Mouse (Mus musculus) neural tube, embryonic 12.5 days (tissue): Measurements from ENCODE around the gene Fbxo8. TPM values are rescaled to one million over a fixed set of nuclear protein-coding genes. Genes with fewer than 3 reads are reported as not detected.
A peak's percentile ranks its signal among the peaks of the same experiment; 100 is the strongest.

Source experiments
- ATAC-seq: fragments of 200-750 bp; cut with Nextera tagmentation; 2 replicates; pipeline ENCODE4 v1.8.0; 2017; ENCODE audit warnings: low read depth, mild to moderate bottlenecking, moderate TSS enrichment, moderate library complexity; ENCODE audit not compliant: low FRiP score
- H3K27ac ChIP-seq: fragments of 300-500 bp; sonication (generic); 2 replicates; pipeline ENCODE4 v1.5.1; 2016
- H3K27me3 ChIP-seq: fragments of 300-500 bp; sonication (generic); replicated peaks from 2 replicates; pipeline ENCODE4 v1.6.1; 2016; ENCODE audit warnings: mild to moderate bottlenecking
- H3K36me3 ChIP-seq: fragments of 300-500 bp; sonication (generic); 2 replicates; pipeline ENCODE4 v1.6.1; 2016; ENCODE audit warnings: mild to moderate bottlenecking
- H3K4me1 ChIP-seq: fragments of 300-500 bp; sonication (generic); 2 replicates; pipeline ENCODE4 v1.6.1; 2016
- H3K4me2 ChIP-seq: fragments of 300-500 bp; sonication (generic); replicated peaks from 2 replicates; pipeline ENCODE4 v1.6.1; 2016; ENCODE audit warnings: mild to moderate bottlenecking
- H3K4me3 ChIP-seq: fragments of 300-500 bp; sonication (generic); 2 replicates; pipeline ENCODE4 v1.5.1; 2016
- H3K9ac ChIP-seq: fragments of 300-500 bp; sonication (generic); 2 replicates; pipeline ENCODE4 v1.6.1; 2016; ENCODE audit warnings: mild to moderate bottlenecking
- H3K9me3 ChIP-seq: fragments of 300-500 bp; sonication (generic); 2 replicates; pipeline ENCODE4 v1.6.1; 2016; ENCODE audit warnings: mild to moderate bottlenecking
- whole genome bisulfite sequencing: fragments of 180-500 bp; shearing (Covaris S2); methylation state at CpG from one replicate; pipeline ENCODE4 v1.1.7; 2016; 5-methylcytosine and 5-hydroxymethylcytosine counted together
- polyA plus RNA-seq: library from polyadenylated mRNA; unstranded; fragments of >200 nt; fragmentation: Nextera tagmentation; extraction: Ambion mirVana; gene quantifications from 2 replicates; pipeline ENCODE4 v1.2.1, GENCODE M21; 2016

Fbxo8 gene
- polyA plus RNA-seq, 1 experiment from 2014 or later = 42.2 TPM

- H3K27ac ChIP-seq = no peak overlapping the region
- H3K4me2 ChIP-seq = peak overlapping the region; percentile 68
- H3K36me3 ChIP-seq = no peaks in the 10 kb centered on the region
- H3K9me3 ChIP-seq = no peaks in the 10 kb centered on the region
- ATAC-seq = no peak
- 30% methylated on average over 10 of the region's 10 CpGs for WGBS
- H3K4me3 ChIP-seq = peak overlapping the region; percentile 79
- peaks cover 9% of the 10 kb centered on the region for H3K4me1 ChIP-seq
- peak overlapping the region; percentile 73; the same call in 1 of the 2 replicates for H3K9ac ChIP-seq
- no peaks in the 10 kb centered on the region for H3K27me3 ChIP-seq
Observed at GRCm38 (mm10) chr8:56552045-56552444, 1.2 kb downstream of the Fbxo8 start.

GRCm38 (mm10) chr8:56552551-56553103 lies 1.7 kb downstream of the Fbxo8 start:
- no peak overlapping the region for H3K27ac ChIP-seq
- no peak overlapping the region; the same call in 1 of the 2 replicates for H3K4me2 ChIP-seq
- no peak for ATAC-seq
- no peaks in the 10 kb centered on the region for H3K9me3 ChIP-seq
- no peak overlapping the region for H3K9ac ChIP-seq
- no peaks in the 10 kb centered on the region for H3K27me3 ChIP-seq
- H3K4me1 ChIP-seq = peaks cover 9% of the 10 kb centered on the region
- no peaks in the 10 kb centered on the region for H3K36me3 ChIP-seq
- WGBS = 77% methylated on average over 5 of the region's 5 CpGs
- no peak overlapping the region for H3K4me3 ChIP-seq

GRCm38 (mm10) chr8:56564399-56565047 lies 13.6 kb downstream of the Fbxo8 start:
- peaks cover 5% of the 10 kb centered on the region for H3K36me3 ChIP-seq
- no peak overlapping the region for H3K4me3 ChIP-seq
- no peak for ATAC-seq
- H3K4me2 ChIP-seq = no peak overlapping the region
- H3K27me3 ChIP-seq = no peaks in the 10 kb centered on the region
- no peaks in the 10 kb centered on the region for H3K9me3 ChIP-seq
- 88% methylated on average over 4 of the region's 4 CpGs for WGBS
- H3K9ac ChIP-seq = no peak overlapping the region
- no peaks in the 10 kb centered on the region for H3K4me1 ChIP-seq
- H3K27ac ChIP-seq = no peak overlapping the region

- no peaks in the 10 kb centered on the region for H3K27me3 ChIP-seq
- no peak overlapping the region for H3K4me2 ChIP-seq
- H3K27ac ChIP-seq = no peak overlapping the region
- H3K4me1 ChIP-seq = no peaks in the 10 kb centered on the region
- WGBS = 92% methylated on average over 9 of the region's 9 CpGs
- no peaks in the 10 kb centered on the region for H3K9me3 ChIP-seq
- peaks cover 5% of the 10 kb centered on the region for H3K36me3 ChIP-seq
- no peak for ATAC-seq
- H3K9ac ChIP-seq = no peak overlapping the region
- no peak overlapping the region for H3K4me3 ChIP-seq
Observed at GRCm38 (mm10) chr8:56566856-56567255, 16.0 kb downstream of the Fbxo8 start.

GRCm38 (mm10) chr8:56580918-56581317 lies 30.0 kb downstream of the Fbxo8 start:
- Histone ChIP-seq H3K9ac (no peak overlapping the region), H3K36me3 (no peaks in the 10 kb centered on the region), H3K4me1 (no peaks in the 10 kb centered on the region), H3K4me3 (no peak overlapping the region), H3K27ac (no peak overlapping the region), H3K9me3 (no peaks in the 10 kb centered on the region), H3K4me2 (no peak overlapping the region), H3K27me3 (no peaks in the 10 kb centered on the region)
- 93% methylated on average over 4 of the region's 4 CpGs for WGBS
- ATAC-seq = no peak

GRCm38 (mm10) chr8:56582841-56583240 lies 32.0 kb downstream of the Fbxo8 start:
- H3K9me3 ChIP-seq = no peaks in the 10 kb centered on the region
- ATAC-seq = no peak
- no peak overlapping the region for H3K4me2 ChIP-seq
- H3K4me1 ChIP-seq = no peaks in the 10 kb centered on the region
- no peak overlapping the region for H3K9ac ChIP-seq
- H3K27ac ChIP-seq = no peak overlapping the region
- H3K27me3 ChIP-seq = no peaks in the 10 kb centered on the region
- no peak overlapping the region for H3K4me3 ChIP-seq
- no peaks in the 10 kb centered on the region for H3K36me3 ChIP-seq

GRCm38 (mm10) chr8:56589004-56589403 lies 38.1 kb downstream of the Fbxo8 start:
- Histone ChIP-seq H3K9ac (no peak overlapping the region), H3K4me3 (no peak overlapping the region), H3K9me3 (no peaks in the 10 kb centered on the region), H3K4me1 (no peaks in the 10 kb centered on the region), H3K27ac (no peak overlapping the region), H3K36me3 (no peaks in the 10 kb centered on the region), H3K27me3 (no peaks in the 10 kb centered on the region), H3K4me2 (no peak overlapping the region)
- 83% methylated on average over 2 of the region's 2 CpGs for WGBS
- ATAC-seq = no peak

GRCm38 (mm10) chr8:56591084-56591483 lies 40.2 kb downstream of the Fbxo8 start:
- no peaks in the 10 kb centered on the region for H3K9me3 ChIP-seq
- H3K27me3 ChIP-seq = no peaks in the 10 kb centered on the region
- no peak overlapping the region for H3K4me2 ChIP-seq
- H3K4me3 ChIP-seq = no peak overlapping the region
- H3K4me1 ChIP-seq = no peaks in the 10 kb centered on the region
- H3K9ac ChIP-seq = no peak overlapping the region
- WGBS = 97% methylated on average over 1 of the region's 1 CpGs
- no peak overlapping the region for H3K27ac ChIP-seq
- H3K36me3 ChIP-seq = no peaks in the 10 kb centered on the region
- no peak for ATAC-seq

GRCm38 (mm10) chr8:56591502-56591901 lies 40.6 kb downstream of the Fbxo8 start:
- H3K27me3 ChIP-seq = no peaks in the 10 kb centered on the region

GRCm38 (mm10) chr8:56606481-56606880 lies 55.6 kb downstream of the Fbxo8 start:
- Histone ChIP-seq H3K9me3 (no peaks in the 10 kb centered on the region), H3K9ac (no peak overlapping the region), H3K27ac (no peak overlapping the region), H3K4me3 (no peak overlapping the region), H3K4me2 (no peak overlapping the region), H3K27me3 (no peaks in the 10 kb centered on the region), H3K4me1 (no peaks in the 10 kb centered on the region), H3K36me3 (no peaks in the 10 kb centered on the region)
- WGBS = 52% methylated on average over 3 of the region's 3 CpGs
- ATAC-seq = no peak

More at GRCm38 (mm10) chr8:56591502-56591901, 40.6 kb downstream of the Fbxo8 start:
- WGBS = 97% methylated on average over 5 of the region's 5 CpGs
- H3K4me2 ChIP-seq = no peak overlapping the region
- ATAC-seq = no peak
- H3K9me3 ChIP-seq = no peaks in the 10 kb centered on the region
- H3K27ac ChIP-seq = no peak overlapping the region
- no peak overlapping the region for H3K9ac ChIP-seq
- no peak overlapping the region for H3K4me3 ChIP-seq
- no peaks in the 10 kb centered on the region for H3K36me3 ChIP-seq
- H3K4me1 ChIP-seq = no peaks in the 10 kb centered on the region

GRCm38 (mm10) chr8:56611736-56612135 lies 60.8 kb downstream of the Fbxo8 start:
- Histone ChIP-seq H3K4me3 (no peak overlapping the region), H3K27ac (no peak overlapping the region), H3K9me3 (no peaks in the 10 kb centered on the region), H3K27me3 (no peaks in the 10 kb centered on the region), H3K36me3 (no peaks in the 10 kb centered on the region), H3K4me1 (no peaks in the 10 kb centered on the region), H3K4me2 (no peak overlapping the region), H3K9ac (no peak overlapping the region)
- no peak for ATAC-seq
- 92% methylated on average over 6 of the region's 6 CpGs for WGBS

- Histone ChIP-seq H3K27ac (no peak overlapping the region), H3K4me1 (no peaks in the 10 kb centered on the region), H3K36me3 (no peaks in the 10 kb centered on the region), H3K4me2 (no peak overlapping the region), H3K4me3 (no peak overlapping the region), H3K27me3 (no peaks in the 10 kb centered on the region), H3K9me3 (no peaks in the 10 kb centered on the region), H3K9ac (no peak overlapping the region)
- 92% methylated on average over 1 of the region's 1 CpGs for WGBS
- ATAC-seq = no peak
Observed at GRCm38 (mm10) chr8:56614235-56614634, 63.3 kb downstream of the Fbxo8 start.

- peak; percentile 7; the same call in 1 of the 2 replicates for ATAC-seq
- no peaks in the 10 kb centered on the region for H3K9me3 ChIP-seq
- 12% methylated on average over 5 of the region's 5 CpGs for WGBS
- H3K4me1 ChIP-seq = peaks cover 3% of the 10 kb centered on the region; the same call in 1 of the 2 replicates
- H3K4me2 ChIP-seq = no peak overlapping the region
- H3K27ac ChIP-seq = no peak overlapping the region
- H3K4me3 ChIP-seq = no peak overlapping the region
- no peaks in the 10 kb centered on the region for H3K36me3 ChIP-seq
- peaks cover 6% of the 10 kb centered on the region for H3K27me3 ChIP-seq
- no peak overlapping the region for H3K9ac ChIP-seq
Observed at GRCm38 (mm10) chr8:56615005-56615404, 64.1 kb downstream of the Fbxo8 start.
